Mouse (Mus musculus) ES-Bruce4 (cell line): ENCODE measurements around the gene Pick1. TPM values are rescaled to one million over a fixed set of nuclear protein-coding genes. Genes with fewer than 3 reads are reported as not detected.
A peak's percentile ranks its signal among the peaks of the same experiment; 100 is the strongest.

Source experiments
- H3K27ac ChIP-seq: 2 replicates; pipeline ENCODE4 v1.5.1; 2012; ENCODE audit warnings: low read length, inconsistent platforms; ENCODE audit not compliant: insufficient read depth
- H3K27me3 ChIP-seq: 2 replicates; pipeline ENCODE4 v1.6.1; 2012; ENCODE audit warnings: mild to moderate bottlenecking, low read length, inconsistent platforms; ENCODE audit not compliant: control insufficient read depth, poor library complexity, insufficient read depth, severe bottlenecking
- H3K36me3 ChIP-seq: 2 replicates; pipeline ENCODE4 v1.6.1; 2012; ENCODE audit warnings: inconsistent platforms, mild to moderate bottlenecking, low read length, moderate library complexity; ENCODE audit not compliant: control insufficient read depth, poor library complexity, insufficient read depth, severe bottlenecking
- H3K4me1 ChIP-seq: one replicate; pipeline ENCODE4 v1.8.1; 2011; ENCODE audit warnings: low read length; ENCODE audit not compliant: control insufficient read depth, insufficient read depth
- H3K4me3 ChIP-seq: 2 replicates; pipeline ENCODE4 v1.5.1; 2011; ENCODE audit warnings: low read depth, mild to moderate bottlenecking, low read length
- H3K9ac ChIP-seq: 2 replicates; pipeline ENCODE4 v1.6.1; 2012; ENCODE audit warnings: low read depth, mild to moderate bottlenecking, inconsistent platforms; ENCODE audit not compliant: poor library complexity, severe bottlenecking
- H3K9me3 ChIP-seq: replicated peaks from 2 replicates; pipeline ENCODE4 v1.6.1; 2012; ENCODE audit warnings: mild to moderate bottlenecking, low read length, inconsistent platforms; ENCODE audit not compliant: control insufficient read depth, poor library complexity, insufficient read depth, severe bottlenecking
- CTCF ChIP-seq: IDR thresholded peaks from one replicate; pipeline ENCODE4 v1.8.1; 2011; ENCODE audit warnings: low read depth, low read length
- EP300 ChIP-seq: IDR thresholded peaks from 2 replicates; pipeline ENCODE4 v1.6.1; 2011; ENCODE audit warnings: low read depth, low read length; ENCODE audit not compliant: insufficient read depth
- POLR2A ChIP-seq: IDR thresholded peaks from one replicate; pipeline ENCODE4 v1.8.1; 2011; ENCODE audit warnings: low read length; ENCODE audit not compliant: insufficient read depth
- polyA plus RNA-seq: library from polyadenylated mRNA; stranded (reverse); fragments of >200 nt; gene quantifications from 2 replicates; pipeline ENCODE4 v1.2.4, GENCODE M21; 2011; ENCODE audit warnings: low read depth; ENCODE audit not compliant: missing spikeins, insufficient read depth, insufficient read length

Gene Pick1
- polyA plus RNA-seq, 1 experiment = 47.8 TPM

DNA sequence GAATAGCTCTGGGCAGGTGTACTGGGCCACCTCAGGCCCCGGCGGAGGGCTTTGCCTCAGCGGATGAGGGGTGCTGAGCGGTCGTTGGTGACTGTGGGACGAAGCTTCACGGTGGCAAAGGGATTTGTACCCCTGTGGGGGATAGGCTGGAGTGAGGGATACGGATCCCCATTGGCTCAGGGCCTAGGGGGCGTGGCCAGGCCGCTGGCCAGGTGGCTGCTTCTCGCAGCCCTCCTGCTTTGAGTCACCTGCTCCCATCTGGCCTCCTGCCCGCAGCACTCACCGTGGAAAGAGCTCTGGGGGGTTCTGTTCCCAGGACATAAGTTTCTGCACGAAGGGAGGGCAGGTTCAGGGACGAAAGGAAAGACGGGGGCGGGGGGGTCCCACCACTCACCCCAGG, 29.5 kb downstream of the Pick1 start:
- H3K27ac ChIP-seq = no peak overlapping the region
- H3K27me3 ChIP-seq = peaks cover 2% of the 10 kb centered on the region; the same call in 1 of the 2 replicates
- H3K4me1 ChIP-seq = peaks cover 2% of the 10 kb centered on the region

GRCm38 (mm10) chr15:79261095-79261725, 32.2 kb downstream of the Pick1 start:
- H3K9ac ChIP-seq = peak overlapping the region; percentile 75
- peaks cover 2% of the 10 kb centered on the region for H3K4me1 ChIP-seq
- no peaks in the 10 kb centered on the region for H3K9me3 ChIP-seq
- H3K27me3 ChIP-seq = peaks cover 2% of the 10 kb centered on the region; the same call in 1 of the 2 replicates
- H3K27ac ChIP-seq = no peak overlapping the region
- H3K4me3 ChIP-seq = peak overlapping the region; percentile 69
- TF ChIP-seq POLR2A = no peak
- TF ChIP-seq EP300 = no peak
- no peak for TF ChIP-seq CTCF
- H3K36me3 ChIP-seq = no peaks in the 10 kb centered on the region

More for the DNA sequence above, 29.5 kb downstream of the Pick1 start:
- TF ChIP-seq EP300 (0 out of 2 replicates have a peak, but pooled peaks have one; percentile 9), CTCF (no peak), POLR2A (no peak)
- Histone ChIP-seq H3K36me3 (no peaks in the 10 kb centered on the region), H3K4me3 (peak overlapping the region; percentile 35), H3K9me3 (no peaks in the 10 kb centered on the region), H3K9ac (no peak overlapping the region)

DNA sequence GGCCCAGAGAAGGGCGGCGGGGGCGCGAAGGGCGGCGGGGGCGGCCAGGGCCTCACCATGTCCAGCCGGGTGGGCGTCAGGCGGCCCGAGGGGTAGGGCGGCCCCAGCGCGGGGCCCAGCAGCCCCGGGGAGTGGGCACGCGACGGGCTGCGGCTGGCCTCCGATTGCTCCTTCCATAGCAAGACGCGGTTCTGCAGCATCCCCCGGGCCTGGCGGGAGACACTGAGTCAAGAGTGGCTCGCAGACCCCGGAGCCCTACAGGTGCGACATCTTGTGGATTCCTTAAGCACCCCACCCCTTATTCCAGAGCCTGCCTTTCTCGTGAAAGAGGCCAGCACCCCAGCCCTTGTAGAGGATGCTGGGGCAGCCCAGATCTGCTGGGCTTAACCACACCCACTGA, 32.8 kb downstream of the Pick1 start:
- H3K36me3 ChIP-seq = no peaks in the 10 kb centered on the region
- peak overlapping the region; percentile 75 for H3K9ac ChIP-seq
- H3K27me3 ChIP-seq = peaks cover 2% of the 10 kb centered on the region; the same call in 1 of the 2 replicates
- H3K4me3 ChIP-seq = peak overlapping the region; percentile 69
- H3K4me1 ChIP-seq = peaks cover 2% of the 10 kb centered on the region
- H3K27ac ChIP-seq = no peak overlapping the region
- TF ChIP-seq CTCF = peak; percentile 11
- no peak for TF ChIP-seq EP300
- H3K9me3 ChIP-seq = no peaks in the 10 kb centered on the region

DNA sequence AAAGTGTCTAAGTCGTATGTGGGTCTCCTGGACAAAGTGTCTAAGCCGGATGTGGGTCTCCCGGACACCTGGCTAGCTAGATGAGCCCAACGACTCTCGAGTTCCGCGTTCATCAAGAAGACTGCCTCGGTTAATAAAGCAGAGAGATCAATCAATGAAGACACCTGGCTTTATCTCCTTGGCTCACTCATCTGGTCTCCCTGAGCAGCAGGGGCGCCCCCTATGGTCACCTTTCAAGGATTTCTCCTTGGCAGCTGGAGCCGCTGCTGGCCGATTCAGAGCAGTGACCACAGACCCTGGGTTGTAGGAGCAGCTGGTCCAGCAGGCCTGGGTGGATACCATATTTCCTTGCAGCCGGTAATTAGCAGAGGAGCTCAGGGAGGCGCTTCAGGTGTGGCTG, 33.4 kb downstream of the Pick1 start:
- Histone ChIP-seq H3K27me3 (peaks cover 2% of the 10 kb centered on the region; the same call in 1 of the 2 replicates), H3K4me1 (peaks cover 2% of the 10 kb centered on the region), H3K27ac (no peak overlapping the region), H3K9me3 (no peaks in the 10 kb centered on the region), H3K9ac (no peak overlapping the region), H3K36me3 (no peaks in the 10 kb centered on the region), H3K4me3 (no peak overlapping the region)
- TF ChIP-seq CTCF = peak; percentile 56
- no peak for TF ChIP-seq EP300

DNA sequence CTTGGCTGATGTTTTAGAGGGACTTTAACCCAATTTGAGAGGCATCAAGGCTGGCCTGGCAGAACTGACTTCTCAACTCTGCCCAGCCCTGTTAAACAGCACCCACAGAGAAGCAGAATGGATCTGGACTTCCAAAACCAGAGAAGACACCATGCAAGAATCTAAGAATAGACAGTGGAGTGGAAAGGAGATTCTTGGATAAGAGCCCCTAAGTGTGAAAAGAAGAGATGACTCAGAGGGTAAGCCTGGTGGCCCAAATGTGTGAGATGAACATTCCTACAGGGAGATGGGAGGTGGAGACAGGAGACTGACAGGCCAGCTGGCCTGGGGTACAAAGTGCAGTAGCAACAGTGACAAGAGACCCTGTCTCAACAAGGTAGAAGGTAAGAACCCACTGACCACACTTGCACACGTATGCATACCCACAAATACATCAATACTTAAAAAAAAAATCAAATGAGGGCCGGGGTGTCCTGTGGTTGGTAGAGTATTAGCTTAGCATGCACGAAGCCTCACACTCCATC, 33.9 kb downstream of the Pick1 start:
- TF ChIP-seq CTCF = no peak
- Histone ChIP-seq H3K36me3 (no peaks in the 10 kb centered on the region), H3K4me3 (no peak overlapping the region), H3K27me3 (peaks cover 2% of the 10 kb centered on the region; the same call in 1 of the 2 replicates), H3K4me1 (peaks cover 2% of the 10 kb centered on the region), H3K9me3 (no peaks in the 10 kb centered on the region), H3K9ac (no peak overlapping the region), H3K27ac (no peak overlapping the region)

DNA sequence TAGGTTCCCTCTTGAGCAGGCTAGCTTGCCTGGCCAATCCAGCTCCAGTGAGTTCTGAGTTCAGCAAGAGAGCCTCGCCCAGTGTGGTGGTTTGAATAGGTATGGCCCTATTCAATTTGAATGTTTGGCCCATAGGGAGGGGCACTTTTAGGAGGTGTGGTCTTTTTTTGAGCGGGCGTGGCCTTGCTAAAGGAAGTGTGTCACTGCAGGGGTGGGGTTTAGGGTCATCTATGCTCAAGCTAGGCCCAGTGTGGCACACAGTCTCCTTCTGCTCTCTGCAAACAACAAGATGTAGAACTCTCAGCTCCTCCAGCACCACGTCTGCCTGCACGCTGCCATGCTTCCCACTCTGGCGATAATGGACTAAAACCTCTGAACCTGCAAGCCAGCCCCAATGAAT, 34.8 kb downstream of the Pick1 start:
- Histone ChIP-seq H3K27ac (no peak overlapping the region), H3K9ac (no peak overlapping the region), H3K27me3 (peaks cover 2% of the 10 kb centered on the region; the same call in 1 of the 2 replicates), H3K36me3 (no peaks in the 10 kb centered on the region), H3K4me1 (peaks cover 2% of the 10 kb centered on the region), H3K9me3 (no peaks in the 10 kb centered on the region), H3K4me3 (no peak overlapping the region)
- no peak for TF ChIP-seq EP300
- no peak for TF ChIP-seq CTCF
- TF ChIP-seq POLR2A = no peak
